Mouse (Mus musculus): ENCODE results near the gene Mylk2. TPM values are rescaled to one million over a fixed set of nuclear protein-coding genes. Genes with fewer than 3 reads are reported as not detected.

Mylk2 gene
- total and polyA plus RNA-seq, 3 experiments = 0.47 to 2.4 (median 1.3) TPM

- peak; percentile 78 for TF ChIP-seq BHLHE40 (IDR thresholded peaks at IDR 0.05; ENCODE audit: low read depth, low read length)
- peak; percentile 74; the same call in 1 of the 2 replicates for TF ChIP-seq TCF12 (IDR thresholded peaks at IDR 0.05; ENCODE audit: low read depth, low read length)
- TF ChIP-seq UBTF (IDR thresholded peaks at IDR 0.05; ENCODE audit: low read depth, low read length) = peak; percentile 23; the same call in 1 of the 2 replicates
- TF ChIP-seq EP300 (IDR thresholded peaks at IDR 0.05; ENCODE audit: low read length) = peak; percentile 87
- no peak for TF ChIP-seq JUN (IDR thresholded peaks at IDR 0.05; ENCODE audit: insufficient read depth, low read depth, low read length)
- 0 out of 2 replicates have a peak, but pooled peaks have one; percentile 30 for TF ChIP-seq TBP (conservative IDR thresholded peaks at IDR 0.05; ENCODE audit: low read depth, low read length)
- TF ChIP-seq HCFC1 (IDR thresholded peaks at IDR 0.05; ENCODE audit: low read depth, low read length) = 0 out of 2 replicates have a peak, but pooled peaks have one; percentile 11
- TF ChIP-seq MYC (IDR thresholded peaks at IDR 0.05; ENCODE audit: low read depth, low read length) = peak; percentile 48
- TF ChIP-seq JUND (conservative IDR thresholded peaks at IDR 0.05; ENCODE audit: low read depth, low read length) = 0 out of 2 replicates have a peak, but pooled peaks have one; percentile 5
- no peak for TF ChIP-seq E2F4 (IDR thresholded peaks at IDR 0.05; ENCODE audit: insufficient replicate concordance, low read depth, low read length)
- TF ChIP-seq RCOR1 (conservative IDR thresholded peaks at IDR 0.05; ENCODE audit: low read depth, low read length) = peak; percentile 19; the same call in 1 of the 2 replicates
- no peak; the same call in none of the 2 replicates for TF ChIP-seq CHD2 (IDR thresholded peaks at IDR 0.05; ENCODE audit: low read length)
- TF ChIP-seq CHD1 (IDR thresholded peaks at IDR 0.05; ENCODE audit: low read depth, low read length) = no peak
- TF ChIP-seq USF2 (conservative IDR thresholded peaks at IDR 0.05; ENCODE audit: low read depth, low read length) = no peak
- TF ChIP-seq MEF2A (IDR thresholded peaks at IDR 0.05; ENCODE audit: borderline replicate concordance, low read depth, low read length) = peak; percentile 47; the same call in 1 of the 2 replicates
- no peak for TF ChIP-seq RAD21 (IDR thresholded peaks at IDR 0.05; ENCODE audit: low read depth, low read length)
- TF ChIP-seq MAZ (IDR thresholded peaks at IDR 0.05; ENCODE audit: low read depth, low read length) = peak; percentile 16; the same call in 1 of the 2 replicates
- peak; percentile 64; the same call in 1 of the 2 replicates for TF ChIP-seq MAX (IDR thresholded peaks at IDR 0.05; ENCODE audit: low read length)
- TF ChIP-seq SIN3A (IDR thresholded peaks at IDR 0.05; ENCODE audit: low read length) = peak; percentile 59; the same call in 1 of the 2 replicates
- no peak for TF ChIP-seq CTCF (conservative IDR thresholded peaks at IDR 0.05 in 1 of 2, IDR thresholded peaks at IDR 0.05 in 1 of 2; ENCODE audit: low read depth in 2 of 2, low read length in 2 of 2)
- 0 out of 2 replicates have a peak, but pooled peaks have one; percentile 29 for TF ChIP-seq ELF1 (IDR thresholded peaks at IDR 0.05; ENCODE audit: low read depth, low read length)
- TF ChIP-seq ZNF384 (IDR thresholded peaks at IDR 0.05; ENCODE audit: low read depth, low read length) = peak; percentile 93
- TF ChIP-seq ZMIZ1 (IDR thresholded peaks at IDR 0.05; ENCODE audit: low read depth, low read length) = no peak
- no peak for TF ChIP-seq KAT2A (IDR thresholded peaks at IDR 0.05; ENCODE audit: insufficient replicate concordance, low read length)
- peak; percentile 83 for TF ChIP-seq ETS1 (conservative IDR thresholded peaks at IDR 0.05; ENCODE audit: low read depth, low read length)
- no peak for TF ChIP-seq PAX5 (IDR thresholded peaks at IDR 0.05; ENCODE audit: low read length)
- TF ChIP-seq GABPA (IDR thresholded peaks at IDR 0.05; ENCODE audit: insufficient replicate concordance, low read depth, low read length) = no peak
- no peak for TF ChIP-seq NELFE (IDR thresholded peaks at IDR 0.05; ENCODE audit: low read depth, low read length)
- Histone ChIP-seq H3K27ac (ENCODE audit: insufficient read depth, low read depth) (no peak overlapping the region), H3K9me3 (replicated peaks; ENCODE audit: low read length) (peaks cover 3% of the 10 kb centered on the region), H3K4me2 (ENCODE audit: insufficient read depth, low read depth, poor library complexity, severe bottlenecking) (no peak overlapping the region; the same call in 1 of the 2 replicates), H3K36me3 (replicated peaks in 1 of 2; ENCODE audit: control insufficient read depth in 1 of 2, insufficient read depth in 1 of 2, low read length in 1 of 2) (no peaks in the 10 kb centered on the region), H3K27me3 (replicated peaks) (peaks cover 33% of the 10 kb centered on the region), H3K79me2 (replicated peaks; ENCODE audit: control insufficient read depth, extremely low read depth, insufficient read depth, poor library complexity, severe bottlenecking) (no peaks in the 10 kb centered on the region), H3K9ac (ENCODE audit: insufficient read depth, low read depth) (no peak overlapping the region), H3K4me3 (replicated peaks in 1 of 3; ENCODE audit: low read depth in 2 of 3, low read length in 2 of 3, poor library complexity in 1 of 3) (no peak overlapping the region), H3K4me1 (ENCODE audit: control insufficient read depth in 1 of 2, insufficient read depth in 2 of 2) (peaks cover 27 to 75% of the 10 kb centered on the region in 2 experiments)
- dilution Hi-C loops (cut with MboI; ENCODE audit: extremely low pct_ligation_motif_present, extremely low pct_unique_long_range_greater_than_20kb, low sequenced_read_pairs) = no loop called here
- in situ Hi-C loops (cut with MboI; ENCODE audit: low pct_ligation_motif_present, low pct_unique_long_range_greater_than_20kb, low sequenced_read_pairs) = loop anchor here (5.0 to 25.0 kb wide), 3 partner anchors 106 to 671 kb away; no protein-coding TSS in a partner anchor
- DNase-seq (ENCODE audit: extremely low read depth) = peak; percentile 78
Observed at GRCm38 (mm10) chr2:152916111-152916510, 5.0 kb downstream of the Mylk2 start.
